Mouse (Mus musculus) midbrain, embryonic 10.5 days (tissue): ENCODE measurements at regions not wholly inside any gene's neighbourhood (a gene's known extent, or its start where the extent isn't known, plus 50 kb on each side); places are given as distances from the start of the nearest gene placed in this dataset.
A peak's percentile ranks its signal among the peaks of the same experiment; 100 is the strongest.
"Not testable (repeated sequence)": the region's sequence is repeated elsewhere in the genome, so short reads cannot be mapped to it uniquely, and the experiment has no call there.

ENCODE experiments used
- DNase-seq: peaks from one replicate; pipeline ENCODE4 v3.0.0-alpha.2; 2017; ENCODE audit warnings: low spot score
- H3K27ac ChIP-seq: fragments of 300-500 bp; sonication (generic); replicated peaks from 2 replicates; pipeline ENCODE4 v1.5.1; 2016; ENCODE audit warnings: mild to moderate bottlenecking
- H3K27me3 ChIP-seq: fragments of 300-500 bp; sonication (generic); 2 replicates; pipeline ENCODE4 v1.6.1; 2016; ENCODE audit warnings: low read depth, mild to moderate bottlenecking; ENCODE audit not compliant: poor library complexity, severe bottlenecking
- H3K36me3 ChIP-seq: fragments of 300-500 bp; sonication (generic); 2 replicates; pipeline ENCODE4 v1.6.1; 2016; ENCODE audit warnings: mild to moderate bottlenecking, moderate library complexity
- H3K4me1 ChIP-seq: fragments of 300-500 bp; sonication (generic); 2 replicates; pipeline ENCODE4 v1.6.1; 2016
- H3K4me3 ChIP-seq: fragments of 300-500 bp; sonication (generic); 2 replicates; pipeline ENCODE4 v1.5.1; 2016; ENCODE audit warnings: mild to moderate bottlenecking, moderate library complexity
- H3K9me3 ChIP-seq: fragments of 300-500 bp; sonication (generic); replicated peaks from 2 replicates; pipeline ENCODE4 v1.6.1; 2016; ENCODE audit warnings: mild to moderate bottlenecking
- WGBS: fragments of 180-500 bp; shearing (Covaris S2); methylation state at CpG from one replicate; pipeline ENCODE4 v1.1.7; 2016; 5-methylcytosine and 5-hydroxymethylcytosine counted together

GRCm38 (mm10) chr2:160569496-160569895 is 76.2 kb upstream of the Top1 start:
- Histone ChIP-seq H3K9me3 (no peaks in the 10 kb centered on the region), H3K27me3 (no peaks in the 10 kb centered on the region), H3K36me3 (no peaks in the 10 kb centered on the region), H3K4me1 (no peaks in the 10 kb centered on the region), H3K4me3 (no peak overlapping the region), H3K27ac (no peak overlapping the region)
- WGBS = 80% methylated on average over 5 of the region's 5 CpGs
- no peak for DNase-seq

DNA sequence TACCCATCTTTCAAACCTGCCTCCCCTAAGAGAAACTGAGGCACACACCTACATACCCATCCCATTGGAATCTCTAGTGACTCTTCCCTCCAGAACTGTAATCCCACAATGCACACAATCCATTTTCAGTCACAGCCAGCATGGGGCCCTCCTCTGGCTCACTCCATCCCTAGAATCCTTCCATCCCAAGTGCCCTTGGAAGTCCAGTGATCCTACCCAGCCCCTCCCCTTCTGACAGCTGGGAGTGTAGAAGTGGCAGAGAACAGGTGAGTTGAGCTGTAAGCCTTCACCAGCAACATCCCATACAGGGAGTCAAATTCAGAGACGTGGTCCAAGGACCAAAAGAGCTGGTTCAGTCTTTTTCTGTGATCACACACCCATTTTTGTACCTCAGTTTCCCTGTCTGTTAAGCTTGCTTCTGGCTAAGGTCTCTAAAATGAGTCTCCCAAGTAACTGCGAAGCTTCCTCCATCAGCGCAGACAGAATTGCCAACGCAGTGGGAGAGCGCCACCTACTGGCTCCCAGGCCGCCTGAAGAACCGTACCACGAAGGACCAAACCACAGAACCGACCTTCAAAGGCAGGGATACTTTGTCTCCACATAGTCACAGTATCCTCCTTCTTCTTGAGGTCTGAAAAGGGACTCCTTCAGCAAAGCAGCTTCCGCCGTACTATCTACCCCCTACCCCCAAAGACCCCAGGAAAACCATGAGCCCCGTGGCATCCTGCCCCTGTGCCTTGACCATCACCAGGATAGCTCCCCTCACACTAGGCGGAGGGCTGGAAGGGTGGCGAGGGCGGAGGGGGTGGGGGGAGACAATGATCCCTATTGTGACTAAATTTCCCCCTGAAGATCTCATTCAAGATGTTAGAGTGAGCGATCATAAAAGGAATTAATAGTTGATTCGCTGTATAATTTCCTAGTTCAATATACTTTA is 67.0 kb upstream of the Top1 start:
- H3K9me3 ChIP-seq = no peaks in the 10 kb centered on the region
- peaks cover 14% of the 10 kb centered on the region for H3K4me1 ChIP-seq
- no peak overlapping the region for H3K27ac ChIP-seq
- H3K4me3 ChIP-seq = 0 out of 2 replicates have a peak overlapping the region, but pooled peaks have one; percentile 16
- WGBS = 10% methylated on average over 17 of the region's 17 CpGs
- peak; percentile 86 for DNase-seq
- H3K36me3 ChIP-seq = no peaks in the 10 kb centered on the region
- H3K27me3 ChIP-seq = peaks cover 47% of the 10 kb centered on the region

DNA sequence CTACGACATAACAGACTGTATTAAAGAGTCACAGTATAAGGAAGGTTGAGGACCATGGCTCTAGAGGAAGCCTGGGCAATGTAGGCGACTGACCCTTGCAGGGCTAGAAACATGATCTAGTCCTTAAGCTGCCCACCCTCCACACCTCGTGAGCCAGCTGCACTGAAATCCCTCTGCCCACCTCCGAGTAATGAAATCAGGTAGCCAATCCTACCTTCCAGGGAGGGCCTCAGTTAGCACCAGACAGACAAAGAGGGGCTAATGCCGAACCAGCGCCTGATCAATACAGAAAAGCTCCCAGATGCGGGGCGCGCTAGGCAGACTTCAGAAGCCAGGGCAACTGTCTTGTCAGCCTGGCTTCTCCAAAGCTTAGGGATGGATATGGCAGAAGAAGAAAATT is 65.4 kb upstream of the Top1 start:
- Histone ChIP-seq H3K4me1 (peaks cover 14% of the 10 kb centered on the region), H3K36me3 (no peaks in the 10 kb centered on the region), H3K27ac (no peak overlapping the region), H3K4me3 (no peak overlapping the region), H3K9me3 (no peaks in the 10 kb centered on the region), H3K27me3 (peaks cover 60% of the 10 kb centered on the region)
- no peak for DNase-seq
- WGBS = 25% methylated on average over 9 of the region's 9 CpGs

- H3K4me1 ChIP-seq = peaks cover 14% of the 10 kb centered on the region
- no peaks in the 10 kb centered on the region for H3K36me3 ChIP-seq
- H3K27ac ChIP-seq = peak overlapping the region; percentile 60; the same call in 1 of the 2 replicates
- WGBS = 4% methylated on average over 9 of the region's 9 CpGs
- H3K4me3 ChIP-seq = peak overlapping the region; percentile 5; the same call in 1 of the 2 replicates
- H3K27me3 ChIP-seq = peaks cover 64% of the 10 kb centered on the region
- DNase-seq = peak; percentile 45
- no peaks in the 10 kb centered on the region for H3K9me3 ChIP-seq
Measured at GRCm38 (mm10) chr2:160581029-160581428, 64.7 kb upstream of the Top1 start.

- not testable (repeated sequence) for DNase-seq, H3K27ac ChIP-seq, H3K36me3 ChIP-seq, H3K4me3 ChIP-seq, H3K9me3 ChIP-seq
- peaks cover 14% of the 10 kb centered on the region for H3K4me1 ChIP-seq
- peaks cover 60% of the 10 kb centered on the region for H3K27me3 ChIP-seq
- 96% methylated on average over 19 of the region's 19 CpGs for WGBS
Measured at GRCm38 (mm10) chr2:160583034-160583433, 62.7 kb upstream of the Top1 start.

GRCm38 (mm10) chr2:160583506-160583905 is 62.2 kb upstream of the Top1 start:
- no peak for DNase-seq
- Histone ChIP-seq H3K27me3 (peaks cover 60% of the 10 kb centered on the region), H3K4me1 (peaks cover 14% of the 10 kb centered on the region), H3K36me3 (no peaks in the 10 kb centered on the region), H3K4me3 (no peak overlapping the region), H3K9me3 (no peaks in the 10 kb centered on the region), H3K27ac (no peak overlapping the region)
- 69% methylated on average over 6 of the region's 6 CpGs for WGBS

DNA sequence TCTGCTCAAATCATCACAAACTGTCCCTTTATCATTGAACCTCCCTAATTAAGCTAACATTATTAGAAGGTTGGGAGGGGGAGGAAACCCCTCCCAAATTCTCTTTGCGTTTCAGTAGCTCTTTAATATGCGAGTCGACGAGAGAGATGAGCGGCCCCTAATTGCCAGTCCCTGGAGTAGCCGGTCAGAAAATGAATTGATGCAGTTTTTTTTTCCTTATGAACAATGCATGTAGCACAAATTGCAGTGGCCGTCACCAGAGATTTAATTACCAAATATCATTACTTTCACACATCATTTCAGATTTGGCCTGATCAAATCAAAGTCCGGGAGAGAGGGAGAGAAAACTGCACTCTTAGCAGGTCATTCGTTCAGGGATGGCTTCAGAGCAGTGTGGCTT is 61.1 kb upstream of the Top1 start:
- Histone ChIP-seq H3K27ac (no peak overlapping the region), H3K4me3 (no peak overlapping the region), H3K27me3 (peaks cover 53% of the 10 kb centered on the region), H3K9me3 (no peaks in the 10 kb centered on the region), H3K36me3 (no peaks in the 10 kb centered on the region), H3K4me1 (peaks cover 17% of the 10 kb centered on the region)
- WGBS = 57% methylated on average over 9 of the region's 9 CpGs
- no peak for DNase-seq

DNA sequence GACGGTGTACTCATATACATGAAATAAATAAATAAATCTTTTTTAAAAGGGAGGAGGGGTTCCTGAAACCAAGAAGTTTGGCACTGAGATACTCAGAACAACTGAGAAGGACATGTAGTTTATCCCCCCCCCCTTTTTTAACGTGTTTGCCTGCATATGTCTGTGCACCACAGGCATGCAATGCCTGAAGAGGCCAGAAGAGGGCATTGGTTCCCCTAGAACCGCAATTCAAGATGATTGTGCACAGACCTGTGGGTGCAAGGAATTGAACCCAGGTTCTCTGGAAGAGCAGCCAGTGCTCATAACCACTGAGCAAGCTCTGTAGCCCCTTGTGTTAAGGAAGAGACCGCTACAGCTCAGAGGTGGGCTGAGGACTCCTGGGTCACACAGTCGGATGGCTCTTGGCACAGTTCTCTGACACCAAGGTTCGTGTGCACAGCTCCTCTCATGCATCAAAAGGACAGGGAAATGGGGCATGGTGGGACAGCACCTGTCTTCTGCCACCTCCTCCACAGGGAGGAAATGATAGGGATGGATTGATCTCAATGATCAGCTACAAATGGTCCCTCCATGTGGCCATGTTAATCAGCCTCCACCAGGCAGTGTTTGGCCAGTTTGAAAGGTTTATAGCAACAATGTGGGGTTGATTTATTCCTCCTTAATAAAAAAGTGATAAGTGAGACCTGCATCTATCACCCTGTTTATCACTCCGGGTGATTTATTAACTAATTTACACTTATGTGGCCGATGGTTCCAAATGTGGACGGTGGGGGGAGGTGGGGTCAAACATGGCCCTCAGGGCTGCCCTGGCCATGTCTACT is 58.5 kb upstream of the Top1 start:
- 87% methylated on average over 9 of the region's 9 CpGs for WGBS
- peaks cover 17% of the 10 kb centered on the region for H3K4me1 ChIP-seq
- H3K27ac ChIP-seq = no peak overlapping the region
- peaks cover 39% of the 10 kb centered on the region for H3K27me3 ChIP-seq
- no peak for DNase-seq
- no peak overlapping the region for H3K4me3 ChIP-seq
- H3K9me3 ChIP-seq = no peaks in the 10 kb centered on the region
- no peaks in the 10 kb centered on the region for H3K36me3 ChIP-seq

DNA sequence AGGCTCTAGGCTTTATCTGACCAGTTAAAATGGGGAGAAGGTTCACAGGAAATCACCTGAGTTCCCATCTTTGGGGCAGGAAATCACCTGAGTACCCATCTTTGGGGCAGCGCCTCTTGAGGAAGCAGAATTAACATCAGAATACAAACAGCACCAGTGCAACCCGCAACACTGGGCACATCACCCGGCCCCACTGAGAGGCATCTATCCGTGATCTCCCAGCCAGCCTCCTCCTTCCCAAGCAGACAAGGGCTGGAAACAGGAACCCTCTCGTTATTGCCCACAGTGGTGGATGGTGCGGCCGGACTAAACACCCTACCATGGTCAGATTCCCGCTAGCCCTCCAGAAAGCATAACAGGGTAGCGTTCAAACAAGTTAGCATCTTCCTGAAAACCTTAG is 57.3 kb upstream of the Top1 start:
- no peaks in the 10 kb centered on the region for H3K36me3 ChIP-seq
- H3K9me3 ChIP-seq = no peaks in the 10 kb centered on the region
- peaks cover 17% of the 10 kb centered on the region for H3K4me1 ChIP-seq
- DNase-seq = no peak
- 88% methylated on average over 9 of the region's 9 CpGs for WGBS
- peaks cover 39% of the 10 kb centered on the region for H3K27me3 ChIP-seq
- H3K27ac ChIP-seq = no peak overlapping the region
- H3K4me3 ChIP-seq = no peak overlapping the region

GRCm38 (mm10) chr2:160590209-160590910 is 55.3 kb upstream of the Top1 start:
- DNase-seq = no peak
- Histone ChIP-seq H3K4me1 (peaks cover 17% of the 10 kb centered on the region), H3K27ac (peak overlapping the region; percentile 68), H3K9me3 (no peaks in the 10 kb centered on the region), H3K36me3 (no peaks in the 10 kb centered on the region), H3K4me3 (no peak overlapping the region), H3K27me3 (peaks cover 25% of the 10 kb centered on the region)
- WGBS = 51% methylated on average over 13 of the region's 13 CpGs

GRCm38 (mm10) chr2:160591446-160592180 is 54.1 kb upstream of the Top1 start:
- H3K4me1 ChIP-seq = peaks cover 17% of the 10 kb centered on the region
- 85% methylated on average over 18 of the region's 18 CpGs for WGBS
- no peak for DNase-seq
- peaks cover 18% of the 10 kb centered on the region; the same call in 1 of the 2 replicates for H3K27me3 ChIP-seq
- H3K27ac ChIP-seq = peak overlapping the region; percentile 33; the same call in 1 of the 2 replicates
- no peaks in the 10 kb centered on the region for H3K9me3 ChIP-seq
- H3K36me3 ChIP-seq = no peaks in the 10 kb centered on the region
- H3K4me3 ChIP-seq = no peak overlapping the region

- H3K4me1 ChIP-seq = peaks cover 17% of the 10 kb centered on the region
- no peaks in the 10 kb centered on the region for H3K9me3 ChIP-seq
- H3K4me3 ChIP-seq = no peak overlapping the region
- H3K27ac ChIP-seq = no peak overlapping the region
- 2% methylated on average over 2 of the region's 2 CpGs for WGBS
- DNase-seq = peak; percentile 74
- peaks cover 18% of the 10 kb centered on the region; the same call in 1 of the 2 replicates for H3K27me3 ChIP-seq
- no peaks in the 10 kb centered on the region for H3K36me3 ChIP-seq
Measured at GRCm38 (mm10) chr2:160593035-160593434, 52.7 kb upstream of the Top1 start.
